Mouse (Mus musculus) embryonic fibroblast, embryonic 13.5 days (primary cell): ENCODE data around the gene Dnajb9.

Experiments used
- CTCF ChIP-seq: IDR thresholded peaks from 2 replicates; pipeline ENCODE4 v1.5.1; 2011; ENCODE audit warnings: mild to moderate bottlenecking, control low read depth, low read length, moderate library complexity, borderline replicate concordance; ENCODE audit not compliant: insufficient read depth
- POLR2A ChIP-seq: IDR thresholded peaks from 2 replicates; pipeline ENCODE4 v1.6.1; 2011; ENCODE audit warnings: low read depth, mild to moderate bottlenecking, control low read depth, low read length, moderate library complexity

DNA sequence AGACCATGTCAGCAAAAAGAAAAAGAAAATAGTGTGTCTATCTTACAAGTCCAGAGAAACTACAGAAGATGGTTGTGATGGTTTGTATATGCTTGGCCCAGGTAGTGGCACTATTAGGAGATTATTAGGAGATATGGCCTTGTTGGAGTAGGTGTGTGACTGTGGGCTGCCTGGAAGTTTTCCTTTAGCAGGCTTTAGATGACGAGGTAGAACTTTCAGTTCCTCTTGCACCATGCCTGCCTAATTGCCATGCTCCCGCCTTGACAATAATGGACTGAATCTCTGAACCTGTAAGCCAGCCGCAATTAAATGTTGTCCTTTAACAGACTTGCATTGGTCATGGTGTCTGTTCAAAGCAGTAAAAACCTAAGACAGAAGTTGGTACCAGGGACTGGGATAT lies 1.4 kb upstream of the Dnajb9 start:
- TF ChIP-seq CTCF (no peak), POLR2A (no peak)
